Mouse (Mus musculus) small intestine, adult 2 months (tissue): ENCODE results near the gene Gfpt1.

Source experiments
- CTCF ChIP-seq: fragments of 200-500 bp; IDR thresholded peaks from 2 replicates; pipeline ENCODE4 v1.5.1; 2012; ENCODE audit warnings: low read depth, mild to moderate bottlenecking, control low read depth, inconsistent platforms, low read length, moderate library complexity, mixed read lengths; ENCODE audit not compliant: insufficient replicate concordance, insufficient read length; ENCODE audit errors: extremely low read depth
- POLR2A ChIP-seq: fragments of 200-500 bp; IDR thresholded peaks from 2 replicates; pipeline ENCODE4 v1.6.1; 2012; ENCODE audit warnings: low read depth, mild to moderate bottlenecking, control low read depth, inconsistent platforms, low read length, moderate library complexity

- TF ChIP-seq CTCF: no peak
- TF ChIP-seq POLR2A: no peak
Measured at GRCm38 (mm10) chr6:87039161-87039560, 3.5 kb upstream of the Gfpt1 start.
